Comparison of ENCODE assay signal across 19 mouse cellular contexts in the genomic region with DNA sequence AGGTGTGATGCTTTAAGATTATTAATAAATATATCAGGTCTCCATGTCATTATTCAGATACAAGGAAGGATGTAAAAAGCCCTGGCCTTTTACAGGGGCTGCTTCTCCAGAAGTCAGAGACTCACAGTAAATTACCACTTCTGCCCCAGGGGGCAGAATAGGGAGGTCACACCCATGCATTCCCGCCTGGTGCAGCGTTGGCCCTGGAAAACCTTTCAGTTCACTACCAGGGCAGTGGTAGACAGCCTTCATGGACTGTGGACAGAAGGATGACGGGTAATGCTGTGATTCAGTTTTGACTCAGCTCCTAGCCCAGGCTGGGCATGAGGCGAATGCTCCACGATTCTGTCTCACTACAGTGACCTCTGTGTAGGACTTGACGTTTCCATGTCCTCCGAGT. TPM values are rescaled to one million over a fixed set of nuclear protein-coding genes. Genes with fewer than 3 reads are reported as not detected.
DNase-seq lines count a peak whose midpoint lies in the region; ATAC-seq and TF ChIP-seq lines count a peak whose summit lies in the region.
"Had no signal": no experiment of that assay in that cellular context is flagged by ENCODE, and none has a peak within 500 bp of the region (broad histone marks: within the 10 kb centered on the region; RNA-seq: fewer than 3 reads in every experiment).

No protein-coding gene starts in this region.

- no peaks in the 10 kb centered on the region for H3K36me3 ChIP-seq in intestine, postnatal 0 days (ENCODE audit: control insufficient read depth, insufficient read depth)
- H3K36me3 ChIP-seq in intestine, embryonic 16.5 days (ENCODE audit: control insufficient read depth, insufficient read depth, low read length), result no peaks in the 10 kb centered on the region
- H3K36me3 ChIP-seq in ES-Bruce4 (ENCODE audit: control insufficient read depth, insufficient read depth, low read length, poor library complexity, severe bottlenecking) (no peaks in the 10 kb centered on the region), ES-E14 (ENCODE audit: control insufficient read depth, insufficient read depth, low read length, poor library complexity, severe bottlenecking) (no peaks in the 10 kb centered on the region)
- no peaks in the 10 kb centered on the region for H3K36me3 ChIP-seq in stomach, postnatal 0 days (ENCODE audit: control insufficient read depth, insufficient read depth, low read length)
- H3K36me3 ChIP-seq: embryonic facial prominence, embryonic 13.5 days; forebrain, embryonic 12.5 days; hindbrain, embryonic 13.5 days; intestine, embryonic 15.5 days had no signal

- no peak overlapping the region for H3K4me2 ChIP-seq in intestine, postnatal 0 days (replicated peaks; ENCODE audit: low read depth)
- H3K4me2 ChIP-seq in intestine, embryonic 16.5 days (ENCODE audit: low read depth, low read length), result no peak overlapping the region
- no peak overlapping the region for H3K4me2 ChIP-seq in stomach, postnatal 0 days (replicated peaks; ENCODE audit: low read depth)
- H3K4me2 ChIP-seq: embryonic facial prominence, embryonic 13.5 days; forebrain, embryonic 12.5 days; hindbrain, embryonic 13.5 days had no signal

- WGBS in intestine, postnatal 0 days, result 68% methylated on average over 7 of the region's 7 CpGs
- WGBS in intestine, embryonic 16.5 days, result 72% methylated on average over 7 of the region's 7 CpGs
- WGBS in stomach, postnatal 0 days, result 63% methylated on average over 7 of the region's 7 CpGs

- no peak for TF ChIP-seq CTCF in intestine, postnatal 0 days (IDR thresholded peaks at IDR 0.05; ENCODE audit: low read depth)
- no peak for TF ChIP-seq CTCF in ES-Bruce4 (IDR thresholded peaks at IDR 0.05; ENCODE audit: low read depth, low read length)
- TF ChIP-seq CTCF in stomach, postnatal 0 days (IDR thresholded peaks at IDR 0.05; ENCODE audit: low read depth), result no peak

- no peak for ATAC-seq in intestine, postnatal 0 days
- ATAC-seq in intestine, embryonic 16.5 days, result no peak
- 0 out of 2 replicates have a peak, but pooled peaks have one; percentile 18 for ATAC-seq in stomach, postnatal 0 days (ENCODE audit: low FRiP score, low TSS enrichment)
- ATAC-seq: forebrain, postnatal 0 days had no signal

- no peak; the same call in 1 of the 2 replicates for TF ChIP-seq EP300 in ES-Bruce4 (IDR thresholded peaks at IDR 0.05; ENCODE audit: insufficient read depth, low read depth, low read length)
- TF ChIP-seq EP300 in stomach, postnatal 0 days (optimal IDR thresholded peaks at IDR 0.05), result no peak

- no peak overlapping the region for H3K4me3 ChIP-seq in intestine, postnatal 0 days (ENCODE audit: low read depth, low read length)
- no peak overlapping the region for H3K4me3 ChIP-seq in intestine, embryonic 16.5 days (ENCODE audit: low read length)
- H3K4me3 ChIP-seq in ES-Bruce4 (ENCODE audit: low read depth, low read length), result peak overlapping the region; percentile 64; the same call in 1 of the 2 replicates
- H3K4me3 ChIP-seq in ES-E14 (ENCODE audit: insufficient read depth in 1 of 2, low read depth in 1 of 2, low read length in 2 of 2, poor library complexity in 1 of 2, severe bottlenecking in 1 of 2), result peak overlapping the region in 1 of 2 experiments; percentile 57; a peak in 3 of 4 replicates
- no peak overlapping the region for H3K4me3 ChIP-seq in stomach, postnatal 0 days (ENCODE audit: low read depth, low read length)
- H3K4me3 ChIP-seq: embryonic facial prominence, embryonic 13.5 days; forebrain, embryonic 12.5 days; hindbrain, embryonic 13.5 days; intestine, embryonic 15.5 days had no signal

- H3K9me3 ChIP-seq in intestine, postnatal 0 days (ENCODE audit: control insufficient read depth), result no peaks in the 10 kb centered on the region
- H3K9me3 ChIP-seq in intestine, embryonic 16.5 days (ENCODE audit: control insufficient read depth, low read length), result no peaks in the 10 kb centered on the region
- H3K9me3 ChIP-seq in ES-Bruce4 (replicated peaks; ENCODE audit: control insufficient read depth, insufficient read depth, low read length, poor library complexity, severe bottlenecking) (no peaks in the 10 kb centered on the region), ES-E14 (ENCODE audit: control insufficient read depth, insufficient read depth, low read depth, low read length) (no peaks in the 10 kb centered on the region)
- no peaks in the 10 kb centered on the region for H3K9me3 ChIP-seq in stomach, postnatal 0 days (ENCODE audit: control insufficient read depth, low read length)
- H3K9me3 ChIP-seq: embryonic facial prominence, embryonic 13.5 days; forebrain, embryonic 12.5 days; hindbrain, embryonic 13.5 days; intestine, embryonic 15.5 days had no signal

- H3K27ac ChIP-seq in intestine, postnatal 0 days (ENCODE audit: low read depth, low read length), result peak overlapping the region; percentile 77; the same call in 1 of the 2 replicates
- H3K27ac ChIP-seq in intestine, embryonic 16.5 days (ENCODE audit: low read length), result no peak overlapping the region
- peak overlapping the region; percentile 83 for H3K27ac ChIP-seq in ES-Bruce4 (ENCODE audit: insufficient read depth, low read length)
- peak overlapping the region; percentile 65; the same call in 1 of the 2 replicates for H3K27ac ChIP-seq in ES-E14 (ENCODE audit: insufficient read depth, low read depth, low read length, poor library complexity, severe bottlenecking)
- no peak overlapping the region for H3K27ac ChIP-seq in stomach, postnatal 0 days (replicated peaks)
- H3K27ac ChIP-seq: embryonic facial prominence, embryonic 13.5 days; forebrain, embryonic 12.5 days; hindbrain, embryonic 13.5 days; intestine, embryonic 15.5 days had no signal

- H3K27me3 ChIP-seq in intestine, postnatal 0 days (replicated peaks; ENCODE audit: control insufficient read depth, insufficient read depth, low read length), result no peaks in the 10 kb centered on the region
- H3K27me3 ChIP-seq in intestine, embryonic 16.5 days (replicated peaks; ENCODE audit: control insufficient read depth, insufficient read depth, low read length), result no peaks in the 10 kb centered on the region
- no peaks in the 10 kb centered on the region for H3K27me3 ChIP-seq in ES-Bruce4 (ENCODE audit: control insufficient read depth, insufficient read depth, low read length, poor library complexity, severe bottlenecking)
- H3K27me3 ChIP-seq in stomach, postnatal 0 days (ENCODE audit: control insufficient read depth, insufficient read depth, low read length), result no peaks in the 10 kb centered on the region
- H3K27me3 ChIP-seq: embryonic facial prominence, embryonic 13.5 days; forebrain, embryonic 12.5 days; hindbrain, embryonic 13.5 days; intestine, embryonic 15.5 days had no signal

- TF ChIP-seq POLR2A in ES-Bruce4 (IDR thresholded peaks at IDR 0.05; ENCODE audit: insufficient read depth, low read length), result no peak

- H3K4me1 ChIP-seq in intestine, postnatal 0 days (replicated peaks; ENCODE audit: control insufficient read depth, insufficient read depth, low read length), result peaks cover 13% of the 10 kb centered on the region
- H3K4me1 ChIP-seq in intestine, embryonic 16.5 days (ENCODE audit: control insufficient read depth, insufficient read depth, low read length), result peaks cover 22% of the 10 kb centered on the region
- H3K4me1 ChIP-seq in ES-Bruce4 (ENCODE audit: control insufficient read depth, insufficient read depth, low read length) (peaks cover 7% of the 10 kb centered on the region), ES-E14 (ENCODE audit: control insufficient read depth in 2 of 2, insufficient read depth in 2 of 2, low read length in 2 of 2, poor library complexity in 1 of 2) (peaks cover 6 to 25% of the 10 kb centered on the region in 2 experiments; a peak in 3 of 4 replicates)
- H3K4me1 ChIP-seq in stomach, postnatal 0 days (replicated peaks; ENCODE audit: control insufficient read depth, insufficient read depth), result no peaks in the 10 kb centered on the region
- H3K4me1 ChIP-seq: hindbrain, embryonic 13.5 days had no signal

- no peak overlapping the region for H3K9ac ChIP-seq in intestine, postnatal 0 days (ENCODE audit: low read depth, low read length)
- H3K9ac ChIP-seq in intestine, embryonic 16.5 days (ENCODE audit: low read depth, low read length), result no peak overlapping the region
- H3K9ac ChIP-seq in ES-Bruce4 (ENCODE audit: low read depth, poor library complexity, severe bottlenecking) (peak overlapping the region; percentile 71), ES-E14 (ENCODE audit: insufficient read depth, low read depth, low read length, poor library complexity, severe bottlenecking) (peak overlapping the region; percentile 45; the same call in 1 of the 2 replicates)
- H3K9ac ChIP-seq in stomach, postnatal 0 days (ENCODE audit: low read length), result no peak overlapping the region
- H3K9ac ChIP-seq: embryonic facial prominence, embryonic 13.5 days; forebrain, embryonic 12.5 days; forebrain, postnatal 0 days; hindbrain, embryonic 13.5 days; intestine, embryonic 15.5 days had no signal

- in situ Hi-C loops in ES-E14 (cut with MboI; ENCODE audit: low sequenced_read_pairs in 2 of 2, unreplicated experiment in 2 of 2), result no loop called here

- no peak for DNase-seq in ES-E14 (ENCODE audit: low read depth, low spot score)
- no peak for DNase-seq in stomach, postnatal 0 days (ENCODE audit: low spot score)
- DNase-seq in thymus, postnatal 36 days, result no peak
- no peak for DNase-seq in testis, postnatal 14 days (ENCODE audit: low spot score)
- DNase-seq: adrenal gland, postnatal 25 days; cerebellum, adult 18-20 months; cerebellum, adult 9-11 months; cerebellum, postnatal 36 days; forebrain, postnatal 0 days; gastrocnemius, postnatal 14 days; heart, postnatal 14 days had no signal

TF ChIP-seq in ES-E14, 5 proteins besides CTCF, POLR2A, EP300 and RAD21 (continues in another document):
- TF ChIP-seq ZC3H11A (IDR thresholded peaks at IDR 0.05; ENCODE audit: borderline replicate concordance, low read depth, low read length) (no peak), CHD2 (IDR thresholded peaks at IDR 0.05; ENCODE audit: low read depth, low read length) (no peak), HCFC1 (IDR thresholded peaks at IDR 0.05; ENCODE audit: borderline replicate concordance, insufficient read depth, low read length) (no peak), ZNF384 (IDR thresholded peaks at IDR 0.05; ENCODE audit: low read depth, low read length) (no peak)

RNA-seq across cellular contexts. Expression of a gene that starts 47.9 kb away (rescaled TPM):
- polyA plus RNA-seq in intestine, postnatal 0 days (2015; fragmentation: Nextera tagmentation; extraction: Ambion mirVana), result 14.4 and 16.0 TPM in 2 replicates
- polyA plus RNA-seq in intestine, embryonic 16.5 days (2015; fragmentation: Nextera tagmentation; extraction: Ambion mirVana), result 28.8 and 30.4 TPM in 2 replicates
- polyA plus RNA-seq in ES-Bruce4 (2011; ENCODE audit: insufficient read depth, insufficient read length, low read depth, missing spikeins), result 224 and 225 TPM in 2 replicates
- total RNA-seq in ES-E14 (2012; rRNA removed), result 309 and 509 TPM in 2 replicates
- 8.9 TPM in 2 replicates for polyA plus RNA-seq in stomach, postnatal 0 days (2015; fragmentation: Nextera tagmentation; extraction: Ambion mirVana)

RNA-seq across cellular contexts. Expression of a gene that starts 50.6 kb away (rescaled TPM):
- polyA plus RNA-seq in intestine, postnatal 0 days (2015; fragmentation: Nextera tagmentation; extraction: Ambion mirVana), result 9.2 and 11.0 TPM in 2 replicates
- 30.9 and 32.7 TPM in 2 replicates for polyA plus RNA-seq in intestine, embryonic 16.5 days (2015; fragmentation: Nextera tagmentation; extraction: Ambion mirVana)
- polyA plus RNA-seq in ES-Bruce4 (2011; ENCODE audit: insufficient read depth, insufficient read length, low read depth, missing spikeins), result 53.1 and 58.1 TPM in 2 replicates
- total RNA-seq in ES-E14 (2012; rRNA removed), result 14.7 and 15.8 TPM in 2 replicates
- polyA plus RNA-seq in stomach, postnatal 0 days (2015; fragmentation: Nextera tagmentation; extraction: Ambion mirVana), result 9.0 and 9.8 TPM in 2 replicates
- total RNA-seq: gastrocnemius, adult 18-20 months had no signal

Comparison
In these comparisons a context has a peak if more than half of its experiments do, and no peak if none do; other contexts are left out.
1. H3K27ac ChIP-seq: peak in intestine, postnatal 0 days (single experiment), ES-Bruce4 (single experiment) and ES-E14 (single experiment); none in intestine, embryonic 16.5 days (single experiment) and stomach, postnatal 0 days (single experiment).
2. H3K9ac ChIP-seq: peak in ES-Bruce4 (single experiment) and ES-E14 (single experiment); none in intestine, postnatal 0 days (single experiment), intestine, embryonic 16.5 days (single experiment) and stomach, postnatal 0 days (single experiment).